Mouse (Mus musculus): ENCODE data around the gene Pim3. TPM values are rescaled to one million over a fixed set of nuclear protein-coding genes. Genes with fewer than 3 reads are reported as not detected.

Gene Pim3
- total RNA-seq, 1 experiment from 2014 or later: 71.8 TPM

- peak; percentile 77 for DNase-seq
Measured at GRCm38 (mm10) chr15:88837199-88837932, 24.6 kb upstream of the Pim3 start.

DNA sequence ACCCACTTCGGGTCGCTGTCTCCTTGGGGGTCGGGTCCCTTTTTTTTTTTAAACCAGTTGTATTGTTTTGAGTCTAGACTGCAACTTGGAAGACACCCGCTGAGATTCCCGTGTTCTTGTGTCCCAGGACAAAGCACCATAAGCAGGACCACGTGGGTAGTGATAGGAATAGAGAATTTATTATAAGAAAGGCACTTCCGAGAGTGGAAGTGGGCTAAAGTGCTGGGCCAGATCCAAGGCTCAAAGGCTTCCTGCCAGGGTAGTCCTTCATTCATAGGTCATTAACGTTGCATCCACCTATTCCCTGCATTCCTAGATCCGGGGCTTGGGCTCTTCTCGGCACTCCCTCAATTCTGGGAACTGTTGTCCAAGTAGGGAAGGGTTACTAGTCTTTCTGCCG lies 24.0 kb upstream of the Pim3 start:
- DNase-seq: peak; percentile 52

GRCm38 (mm10) chr15:88839271-88839670 lies 22.7 kb upstream of the Pim3 start:
- peak; percentile 62 for DNase-seq

DNA sequence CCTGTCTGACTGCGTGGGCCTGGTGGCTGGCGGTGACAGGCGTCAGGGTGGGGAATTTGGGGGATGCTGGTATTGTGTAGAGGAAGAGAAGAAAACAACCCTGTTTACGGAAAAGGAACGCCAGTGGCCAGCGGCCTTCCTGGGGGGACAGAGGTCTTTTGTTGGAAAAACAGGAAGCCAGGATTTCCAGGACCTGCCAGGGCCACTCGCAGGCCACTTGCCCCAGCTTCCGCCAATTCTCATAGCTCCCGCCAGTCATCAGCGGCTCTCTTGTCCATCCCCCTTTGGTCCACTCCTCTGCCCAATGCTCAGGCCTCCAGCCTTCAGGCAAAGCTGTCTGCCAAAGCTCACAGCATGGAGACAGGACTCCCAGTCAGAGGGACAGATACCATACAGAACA lies 21.9 kb upstream of the Pim3 start:
- DNase-seq: peak; percentile 44

GRCm38 (mm10) chr15:88841160-88841559 lies 20.8 kb upstream of the Pim3 start:
- DNase-seq: no peak

DNA sequence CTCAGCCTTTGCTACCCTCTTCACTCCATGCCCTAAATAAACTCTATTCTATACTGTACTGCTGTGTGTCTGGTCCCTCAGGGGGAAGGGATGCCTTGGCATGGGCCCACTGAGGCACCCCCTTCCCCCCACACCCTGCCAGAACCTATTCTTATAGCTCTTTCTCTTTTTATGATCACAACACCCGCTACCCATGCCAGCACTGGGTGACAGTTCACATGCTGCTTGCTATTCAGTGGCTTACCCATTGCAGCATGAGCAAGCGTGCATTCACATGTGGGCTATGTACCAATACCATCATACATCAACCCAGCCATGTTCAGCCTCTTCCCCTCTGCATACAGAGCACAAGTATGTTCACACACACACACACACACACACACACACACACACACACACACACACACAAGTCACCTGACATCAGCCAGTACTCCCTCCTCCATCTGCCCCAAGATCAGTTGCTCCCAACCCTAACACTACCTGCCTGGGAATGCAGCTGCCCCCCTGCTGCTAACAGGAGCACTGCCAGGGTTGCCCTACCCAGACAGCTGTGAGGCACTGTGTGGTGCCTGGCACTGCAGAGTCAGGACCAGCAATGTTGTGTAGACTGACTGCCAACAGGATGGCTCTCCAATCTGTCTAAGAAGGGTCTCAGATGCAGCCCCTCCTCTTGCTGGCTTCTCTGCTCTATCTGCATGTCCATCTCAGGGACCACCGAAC lies 20.2 kb upstream of the Pim3 start:
- peak; percentile 27 for DNase-seq

GRCm38 (mm10) chr15:88842300-88842673 lies 19.7 kb upstream of the Pim3 start:
- no peak for DNase-seq

GRCm38 (mm10) chr15:88843486-88844097 lies 18.4 kb upstream of the Pim3 start:
- no peak for DNase-seq

GRCm38 (mm10) chr15:88844966-88845365 lies 17.0 kb upstream of the Pim3 start:
- no peak for DNase-seq

DNA sequence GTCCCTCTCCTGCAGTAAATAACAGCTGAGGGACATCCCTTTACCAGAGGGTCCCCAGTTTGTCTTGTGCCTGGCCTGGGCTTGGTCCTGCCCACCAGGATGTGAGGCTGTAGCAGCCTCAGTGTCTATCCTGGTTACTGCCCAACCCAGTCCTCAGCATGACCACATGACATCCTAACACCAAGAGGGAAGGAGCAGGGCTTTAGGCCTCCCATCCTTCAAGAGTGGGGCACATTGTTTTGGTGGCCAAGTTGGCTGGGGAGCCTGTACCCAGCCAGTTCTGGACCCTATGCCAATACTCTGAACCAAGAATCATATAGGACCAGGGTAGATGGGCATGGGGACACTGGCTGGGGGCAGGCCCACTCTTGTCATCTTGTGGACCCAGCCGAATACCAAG lies 13.3 kb upstream of the Pim3 start:
- no peak for DNase-seq

- DNase-seq: no peak
Measured at GRCm38 (mm10) chr15:88849621-88850020, 12.4 kb upstream of the Pim3 start.

- DNase-seq: peak; percentile 76
Measured at GRCm38 (mm10) chr15:88850146-88850826, 11.7 kb upstream of the Pim3 start.

- DNase-seq: no peak
Measured at GRCm38 (mm10) chr15:88851076-88851475, 10.9 kb upstream of the Pim3 start.

DNA sequence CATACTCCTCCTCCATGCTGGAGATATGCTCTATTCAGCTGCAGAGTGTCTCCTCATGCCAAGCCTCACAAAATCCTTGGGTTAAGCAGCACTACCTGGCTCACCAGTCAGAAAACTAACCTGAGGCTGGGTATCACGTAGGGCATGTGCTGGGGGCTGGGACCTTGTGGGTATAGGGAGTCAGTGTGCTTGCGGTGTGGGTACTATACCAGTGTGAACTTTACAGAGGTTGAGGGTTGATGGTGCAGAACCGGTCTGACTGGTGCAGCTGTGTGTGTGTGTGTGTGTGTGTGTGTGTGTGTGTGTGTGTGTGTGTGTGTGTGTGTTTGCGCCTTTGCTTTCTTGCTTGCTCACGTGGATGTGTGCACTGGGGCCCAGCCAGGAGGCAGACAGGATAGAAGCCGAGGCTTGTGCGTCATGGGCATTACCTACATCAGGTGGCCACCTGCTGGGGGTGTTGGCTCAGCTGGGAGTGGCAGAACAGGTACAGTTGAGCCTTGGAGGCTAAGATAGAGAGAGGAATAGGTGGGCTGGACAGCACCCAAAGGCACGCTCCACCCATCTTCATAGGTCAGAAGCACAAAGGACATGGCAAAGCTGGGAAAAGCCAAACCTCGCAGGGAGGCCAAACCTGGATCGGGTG lies 10.4 kb upstream of the Pim3 start:
- no peak for DNase-seq

GRCm38 (mm10) chr15:88853106-88853505 lies 8.9 kb upstream of the Pim3 start:
- DNase-seq: no peak

GRCm38 (mm10) chr15:88854119-88854968 lies 7.6 kb upstream of the Pim3 start:
- DNase-seq: no peak

DNA sequence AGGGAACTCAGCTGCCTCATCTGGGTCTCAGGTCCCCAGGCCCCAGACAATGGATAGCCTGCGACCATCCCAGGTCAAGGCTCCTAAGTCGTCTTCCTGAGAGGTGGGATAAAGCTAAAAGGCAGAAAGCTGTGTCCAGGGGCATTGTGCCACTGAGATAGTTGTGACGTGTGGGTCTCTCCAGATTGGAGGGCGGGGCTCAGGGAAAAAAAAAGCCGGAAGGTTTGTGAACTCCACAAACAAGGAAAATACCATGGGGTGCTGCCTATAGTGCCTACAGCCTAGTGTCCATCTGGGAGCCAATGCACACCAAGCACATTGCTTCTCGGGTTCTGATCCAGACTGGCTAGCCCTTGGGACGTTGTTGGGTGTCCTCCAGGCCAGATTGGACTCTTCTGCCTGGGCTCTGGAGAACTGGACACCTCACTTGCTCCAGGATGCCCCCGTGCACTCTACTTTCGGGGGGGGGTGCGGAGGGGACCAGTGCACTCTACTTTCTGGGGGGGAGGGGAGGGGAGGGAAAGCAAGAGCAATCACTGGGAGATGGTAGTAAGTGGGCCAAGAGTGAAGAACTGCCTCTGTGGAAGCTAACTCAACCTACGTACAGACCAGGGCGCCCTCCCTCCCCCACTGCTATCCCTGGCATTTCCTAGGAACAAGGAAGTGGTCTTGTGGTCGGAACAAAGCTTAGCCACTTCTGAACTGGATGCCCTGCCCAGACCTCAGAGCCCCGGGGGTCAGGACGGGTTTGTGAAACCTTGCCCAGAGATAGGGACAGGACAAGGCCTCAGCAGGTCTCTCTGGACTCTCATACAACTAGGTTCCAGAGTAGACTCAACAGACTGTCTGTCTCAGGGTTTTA lies 6.8 kb upstream of the Pim3 start:
- no peak for DNase-seq

- DNase-seq: no peak
Measured at GRCm38 (mm10) chr15:88855896-88856417, 6.0 kb upstream of the Pim3 start.

DNA sequence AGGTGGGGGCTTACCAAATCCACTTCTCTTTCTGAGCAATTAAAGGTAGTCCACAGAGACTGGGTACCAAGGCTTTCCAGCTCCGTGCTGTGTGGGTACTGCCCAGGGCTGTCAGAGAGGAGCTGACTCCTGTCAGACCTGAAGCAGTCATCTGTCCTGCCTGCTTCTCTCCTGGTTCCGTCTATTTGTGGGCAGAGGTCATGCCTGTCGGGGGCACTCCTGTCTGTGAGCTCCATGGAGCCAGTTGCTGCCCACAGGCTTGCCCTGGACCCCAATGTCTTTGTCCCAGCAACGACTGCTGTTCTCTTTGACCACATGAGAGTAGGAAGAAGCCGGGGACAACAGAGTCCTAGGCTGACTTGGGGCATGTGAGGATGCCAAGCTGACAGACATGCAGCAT lies 5.4 kb upstream of the Pim3 start:
- no peak for DNase-seq

- DNase-seq: no peak
Measured at GRCm38 (mm10) chr15:88857361-88857760, 4.6 kb upstream of the Pim3 start.
